Mouse (Mus musculus): ENCODE results near the gene Armc12.

GRCm38 (mm10) chr17:28567541-28567940, 36.9 kb downstream of the Armc12 start:
- TF ChIP-seq E2F4 (IDR thresholded peaks at IDR 0.05; ENCODE audit: borderline replicate concordance, low read depth, low read length) (no peak), POLR2A (IDR thresholded peaks at IDR 0.05; ENCODE audit: control insufficient read depth in 1 of 2, insufficient read depth in 1 of 2, low read depth in 1 of 2, low read length in 2 of 2, poor library complexity in 1 of 2) (no peak), EP300 (IDR thresholded peaks at IDR 0.05; ENCODE audit: low read depth in 1 of 2, low read length in 2 of 2) (no peak)
